Mouse (Mus musculus): ENCODE data around the gene Vps33b. TPM values are rescaled to one million over a fixed set of nuclear protein-coding genes. Genes with fewer than 3 reads are reported as not detected.
"Not testable (repeated sequence)": the region's sequence is repeated elsewhere in the genome, so short reads cannot be mapped to it uniquely, and the experiment has no call there.

Gene Vps33b
- total RNA-seq, 2 experiments from 2014 or later: 18.3 to 19.7 TPM

DNA sequence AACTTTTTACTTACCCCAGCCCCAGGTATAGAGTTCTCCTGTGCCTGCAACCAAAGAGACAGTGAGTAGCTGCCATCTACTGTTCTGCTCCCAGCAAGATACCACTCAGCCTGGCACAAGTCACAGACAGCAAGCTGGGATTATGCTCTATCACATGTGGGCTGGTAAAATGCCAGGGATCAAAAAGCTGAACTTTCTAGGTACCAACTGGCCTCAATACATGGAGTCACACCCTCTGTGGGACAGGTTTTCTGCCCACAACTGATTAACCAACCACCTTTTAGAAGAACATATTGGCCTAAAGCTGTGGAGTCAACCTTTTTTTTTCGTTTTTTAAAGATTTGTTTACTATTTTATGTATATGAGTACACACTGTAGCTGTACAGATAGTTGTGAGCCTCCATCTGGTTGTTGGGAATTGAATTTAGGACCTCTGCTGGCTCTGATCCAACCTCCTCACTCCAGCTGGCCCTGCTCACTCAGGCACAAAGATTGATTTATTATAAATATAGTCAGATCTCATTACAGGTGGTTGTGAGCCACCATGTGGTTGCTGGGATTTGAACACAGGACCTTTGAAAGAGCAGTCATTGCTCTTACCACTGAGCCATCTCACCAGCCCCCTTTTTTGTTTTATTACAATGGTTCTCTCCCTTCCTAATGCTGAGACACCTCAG lies 48.1 kb downstream of the Vps33b start:
- DNase-seq (ENCODE audit: low spot score in 2 of 2): peak in 1 of 2 experiments; percentile 56

- no peak for DNase-seq (ENCODE audit: low spot score in 2 of 2)
Observed at GRCm38 (mm10) chr7:80318670-80319069, 49.2 kb downstream of the Vps33b start.

- no peak for DNase-seq (ENCODE audit: low spot score in 2 of 2)
Observed at GRCm38 (mm10) chr7:80319846-80320496, 50.5 kb downstream of the Vps33b start.

GRCm38 (mm10) chr7:80323336-80323735 lies 53.9 kb downstream of the Vps33b start:
- DNase-seq (ENCODE audit: low spot score in 2 of 2): no peak

DNA sequence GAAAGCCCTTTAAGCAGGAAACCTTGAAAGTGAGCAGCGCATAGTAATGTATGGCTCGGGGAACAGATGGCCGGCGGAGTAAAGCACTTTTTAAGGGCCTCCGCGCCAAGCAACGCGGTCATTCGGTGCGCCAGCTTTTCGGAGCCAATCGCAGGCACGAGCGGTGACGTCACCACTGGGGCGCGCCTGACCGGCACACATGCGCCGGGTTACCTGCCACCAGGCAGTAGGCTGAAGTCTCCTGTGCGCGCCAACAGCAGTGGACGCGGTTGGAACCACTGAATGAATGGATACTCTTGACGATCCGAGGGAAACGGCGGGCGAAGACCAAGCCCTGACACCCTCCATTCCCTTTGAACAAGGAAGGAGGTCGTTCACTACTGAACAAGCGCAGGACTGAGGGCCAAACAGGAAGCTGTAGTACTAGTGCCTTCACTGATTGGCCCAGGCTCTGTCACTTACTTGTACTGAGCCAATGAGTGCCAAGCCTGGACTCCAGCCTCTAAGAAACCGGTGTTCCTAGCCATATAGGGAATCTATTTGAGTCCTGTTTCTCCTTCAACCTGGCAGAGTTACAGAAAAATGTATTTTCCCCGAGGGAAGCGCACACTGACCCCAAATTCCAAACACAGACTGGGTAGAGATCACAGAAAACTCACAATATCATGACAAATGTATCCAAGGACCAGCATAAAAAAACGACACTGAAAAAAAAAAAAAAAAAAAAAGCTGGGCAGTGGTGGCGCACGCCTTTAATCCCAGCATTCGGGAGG lies 54.8 kb downstream of the Vps33b start, which contains the start of gene Rccd1:
TSS of gene Rccd1 (minus strand) at position 412 of the 773 bp plus-strand sequence.
- DNase-seq (ENCODE audit: low spot score in 2 of 2): peak; percentile 94 to 97

- not testable (repeated sequence) for DNase-seq (ENCODE audit: low spot score in 2 of 2)
Observed at GRCm38 (mm10) chr7:80324816-80325119, 55.3 kb downstream of the Vps33b start.

DNA sequence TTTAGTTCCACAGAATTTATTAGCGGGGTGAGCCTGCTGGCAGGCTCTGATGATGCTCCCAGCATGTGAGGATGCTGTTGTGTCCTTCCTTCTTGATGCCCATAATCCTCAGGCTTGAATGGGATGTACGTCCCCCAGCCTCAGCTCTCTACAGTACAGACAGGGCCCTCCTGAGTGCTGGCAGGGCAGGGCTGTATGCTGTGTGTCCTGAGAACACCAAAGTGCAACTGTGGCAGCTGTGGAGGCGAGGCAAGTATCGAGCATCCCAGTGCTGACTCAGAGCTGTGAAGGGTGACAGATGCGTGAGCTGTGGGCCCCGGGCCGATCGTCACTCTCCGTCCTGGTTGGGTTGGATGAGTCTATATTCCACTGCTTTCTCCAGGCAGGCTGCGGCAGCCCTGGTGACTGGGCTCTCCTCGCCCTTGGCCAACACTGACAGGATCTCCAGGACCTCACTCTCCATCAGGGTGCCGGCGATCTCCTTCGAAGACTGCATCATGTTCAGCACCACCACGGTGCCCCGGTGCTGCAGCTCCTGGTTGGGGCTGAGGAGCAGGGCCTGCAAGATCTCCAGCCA lies 55.9 kb downstream of the Vps33b start:
- no peak for DNase-seq (ENCODE audit: low spot score in 2 of 2)

GRCm38 (mm10) chr7:80326076-80326475 lies 56.6 kb downstream of the Vps33b start:
- no peak for DNase-seq (ENCODE audit: low spot score in 2 of 2)

GRCm38 (mm10) chr7:80330278-80330677 lies 60.8 kb downstream of the Vps33b start:
- DNase-seq (ENCODE audit: low spot score in 2 of 2): no peak

DNA sequence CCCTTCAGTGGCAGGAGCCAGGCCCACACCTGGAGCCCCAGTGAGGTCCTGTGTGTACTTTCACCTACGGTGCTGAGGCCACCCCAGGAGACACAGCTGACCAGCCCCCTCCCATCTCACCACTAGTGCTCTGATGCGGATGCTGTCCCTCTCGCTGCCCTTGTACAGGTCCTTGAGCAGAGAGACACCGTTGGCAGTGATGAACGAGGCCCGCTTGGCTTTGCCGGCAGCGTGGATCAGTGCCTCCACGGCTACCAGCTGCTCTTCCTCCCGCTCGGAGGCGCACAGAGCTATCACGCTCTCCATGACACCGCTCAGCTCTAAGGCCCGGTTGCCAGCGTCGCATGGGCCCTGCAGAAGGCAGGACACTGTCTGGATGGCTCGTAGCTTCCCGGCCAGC lies 62.0 kb downstream of the Vps33b start:
- no peak for DNase-seq (ENCODE audit: low spot score in 2 of 2)

DNA sequence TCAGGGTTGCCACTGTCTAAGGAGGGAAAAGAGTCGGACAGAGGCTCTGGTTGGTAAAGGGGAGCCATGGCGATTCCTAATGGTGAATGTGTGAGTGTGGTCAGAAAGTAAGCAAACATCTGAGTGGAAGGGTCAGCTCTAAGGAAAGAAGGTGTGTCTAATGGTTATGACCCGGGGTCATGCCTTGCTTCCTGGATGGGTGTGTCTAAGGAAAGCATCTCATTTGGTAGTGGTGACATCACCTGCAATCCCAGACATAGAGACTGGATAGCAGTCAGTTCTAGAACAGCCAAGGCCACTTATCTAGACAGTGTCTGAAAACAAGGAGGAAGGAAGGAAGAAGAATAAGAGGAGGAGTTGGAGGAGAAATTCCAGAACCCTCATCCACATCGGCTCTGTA lies 65.4 kb downstream of the Vps33b start:
- DNase-seq (ENCODE audit: low spot score in 2 of 2): no peak

DNA sequence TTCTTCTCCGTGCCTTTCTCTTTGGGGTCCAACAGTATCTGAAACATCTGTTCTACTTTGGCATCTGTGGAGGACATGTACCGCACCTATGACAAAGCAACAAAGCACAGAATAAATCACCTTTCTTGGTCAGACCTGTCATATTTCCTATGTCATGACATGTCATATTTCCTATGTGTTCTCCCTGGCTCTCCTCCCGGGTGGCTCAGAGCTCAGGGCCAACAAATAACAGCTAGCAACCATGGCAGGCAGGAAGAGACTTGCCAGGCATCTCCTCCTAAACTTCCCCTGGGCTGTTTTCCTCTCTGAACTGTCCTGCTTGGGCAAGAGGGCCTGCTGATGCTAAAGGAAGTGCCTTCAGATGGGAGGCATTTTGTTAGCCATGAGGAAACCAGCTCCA lies 67.5 kb downstream of the Vps33b start:
- DNase-seq (ENCODE audit: low spot score in 2 of 2): no peak

- peak in 1 of 2 experiments; percentile 37 for DNase-seq (ENCODE audit: low spot score in 2 of 2)
Observed at GRCm38 (mm10) chr7:80339371-80339770, 69.9 kb downstream of the Vps33b start.

GRCm38 (mm10) chr7:80339793-80340628 lies 70.6 kb downstream of the Vps33b start:
- peak; percentile 98 to 99 for DNase-seq (ENCODE audit: low spot score in 2 of 2)

DNA sequence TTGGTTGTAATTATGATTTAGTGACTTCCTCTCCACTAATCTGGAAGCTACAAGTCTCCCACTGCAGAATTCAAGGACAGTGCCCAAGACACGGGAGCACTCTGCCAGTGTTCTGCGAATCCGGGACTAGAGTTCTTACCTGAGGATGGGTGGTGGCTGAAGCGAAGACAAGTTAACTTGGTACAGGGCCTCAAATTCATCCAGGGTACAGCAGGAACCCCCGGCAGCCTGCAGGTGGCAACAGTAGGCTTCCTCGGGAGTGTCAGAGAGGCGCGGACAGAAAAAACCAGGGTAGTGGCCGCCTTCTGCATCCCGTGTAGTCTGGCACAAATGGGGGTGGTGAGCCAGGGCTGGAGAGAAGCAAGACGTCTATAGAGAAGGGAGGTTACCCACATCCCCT lies 71.3 kb downstream of the Vps33b start, which contains the start of gene Unc45a:
TSS of gene Unc45a (minus strand) at position 213 of the 400 bp plus-strand sequence.
- DNase-seq (ENCODE audit: low spot score in 2 of 2): peak in 1 of 2 experiments; percentile 69

Other genes starting within 250 kb of the Vps33b start
- gene Zfp710, start 244.8 kb upstream of the Vps33b start, total RNA-seq (2021): 10 to 100 TPM; 25.6 to 26.0 TPM
- 10 to 100 TPM; 65.3 to 66.5 TPM for gene Idh2, start 154.3 kb upstream of the Vps33b start, total RNA-seq (2021)
- 10 to 100 TPM; 22.0 to 23.6 TPM for gene Sema4b, start 82.8 kb upstream of the Vps33b start, total RNA-seq (2021)
- 10 to 100 TPM; 22.3 to 25.3 TPM for gene Cib1, start 36.8 kb upstream of the Vps33b start, total RNA-seq (2021)
- 1 to 10 TPM; 6.0 to 6.1 TPM for gene Gdpgp1, start 36.8 kb upstream of the Vps33b start, total RNA-seq (2021)
- 1 to 10 TPM; 1.9 to 2.8 TPM for gene Ttll13, start 23.3 kb upstream of the Vps33b start, total RNA-seq (2021)
- gene Ngrn, start 8.4 kb upstream of the Vps33b start, total RNA-seq (2021): 10 to 100 TPM; 44.3 to 44.6 TPM
- gene Prc1, start 24.8 kb downstream of the Vps33b start, total RNA-seq (2021): under 1 TPM; 0.45 to 0.48 TPM
- gene Rccd1, start 54.8 kb downstream of the Vps33b start, total RNA-seq (2021): 10 to 100 TPM; 10.1 to 11.2 TPM
- 10 to 100 TPM; 39.3 to 41.6 TPM for gene Unc45a, start 71.4 kb downstream of the Vps33b start, total RNA-seq (2021)
- gene Hddc3, start 73.5 kb downstream of the Vps33b start, total RNA-seq (2021): 10 to 100 TPM; 50.8 to 51.0 TPM
- gene Man2a2, start 101.7 kb downstream of the Vps33b start, total RNA-seq (2021): 100 to 1,000 TPM; 164 TPM
- gene Fes, start 118.3 kb downstream of the Vps33b start, total RNA-seq (2021): 1 to 10 TPM; 5.2 to 6.0 TPM
- gene Furin, start 135.8 kb downstream of the Vps33b start, total RNA-seq (2021): 10 to 100 TPM; 37.7 to 43.7 TPM